Mouse (Mus musculus) MEL-GATA-1-ER (cell line): Measurements from ENCODE around the gene Agtr1b.

ENCODE experiments used
- DNase-seq: peaks from one replicate; pipeline ENCODE4 v3.0.0-alpha.2; 2012; ENCODE audit warnings: low read depth; ENCODE audit errors: extremely low read depth

The Agtr1b gene

DNA sequence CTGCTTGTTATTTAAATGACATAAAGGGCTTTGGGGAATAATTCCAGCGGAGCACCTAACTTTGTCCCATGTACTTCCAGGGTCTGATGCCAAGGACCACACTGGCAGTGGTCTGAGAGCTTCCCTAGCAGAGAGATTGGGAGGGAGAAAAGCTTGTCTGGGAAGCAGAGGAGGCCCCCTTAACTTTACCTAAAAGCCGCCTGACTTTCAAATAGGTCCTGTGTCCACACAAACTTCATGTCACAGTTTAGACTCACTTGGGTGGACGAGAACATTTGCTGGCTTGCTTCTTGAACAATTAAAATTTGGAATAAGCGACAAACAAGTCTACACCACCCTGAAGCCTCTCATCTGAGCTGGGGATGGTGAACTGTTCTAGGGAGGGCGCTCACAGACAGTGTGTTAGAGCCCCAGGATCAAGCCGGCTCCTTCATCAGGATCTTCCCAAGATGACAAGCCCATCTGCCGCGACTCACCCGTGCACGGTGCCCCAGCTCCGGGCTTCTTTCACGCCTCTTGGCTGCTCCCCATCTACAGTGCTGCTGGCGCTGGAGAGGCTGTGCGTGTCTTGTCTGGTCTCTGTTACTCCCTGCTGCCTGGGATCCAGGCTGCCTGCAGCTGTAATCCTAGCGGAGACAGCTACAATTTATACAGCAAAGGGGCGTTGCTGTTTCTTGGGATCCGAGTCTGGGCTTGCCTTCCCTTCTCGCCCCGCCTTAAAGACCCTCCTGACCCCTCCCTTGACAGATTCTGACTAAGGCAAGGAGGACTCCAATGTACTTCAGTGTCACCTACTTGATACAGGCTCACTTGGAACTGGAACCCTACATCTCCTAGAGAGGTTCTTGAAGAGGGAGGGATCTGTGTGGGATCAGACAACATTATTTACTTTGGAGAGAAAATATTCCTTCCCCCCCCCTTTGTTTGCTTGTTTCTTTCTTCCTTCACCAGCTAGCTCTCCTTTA is at the start of gene Agtr1b:
Gene Agtr1b (minus strand): TSS at position 620 of the 965 bp plus-strand sequence.
- no peak for DNase-seq

- no peak for DNase-seq
These were observed 13.4 kb downstream of the Agtr1b start for GRCm38 (mm10) chr3:20353598-20353997.

DNA sequence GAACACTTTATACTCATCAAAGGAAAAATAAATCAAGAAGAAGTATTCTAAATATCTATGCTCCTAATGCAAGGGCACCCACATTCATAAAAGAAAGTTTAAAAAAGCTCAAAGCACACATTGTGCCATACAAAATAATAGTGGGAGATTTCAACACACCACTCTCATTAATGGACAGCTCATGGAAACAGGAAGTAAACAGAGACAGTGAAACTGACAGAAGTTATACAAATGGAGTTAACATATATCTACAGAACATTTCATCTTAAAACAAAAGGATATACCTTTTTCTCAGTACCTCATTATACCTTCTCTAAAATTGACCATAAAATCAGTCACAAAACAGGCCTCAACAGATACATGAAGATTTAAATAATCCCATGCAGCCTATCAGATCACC is 18.8 kb downstream of the Agtr1b start:
- no peak for DNase-seq

GRCm38 (mm10) chr3:20340402-20340801 is 26.6 kb downstream of the Agtr1b start:
- DNase-seq = no peak

GRCm38 (mm10) chr3:20334681-20335080 is 32.3 kb downstream of the Agtr1b start:
- DNase-seq = no peak

DNA sequence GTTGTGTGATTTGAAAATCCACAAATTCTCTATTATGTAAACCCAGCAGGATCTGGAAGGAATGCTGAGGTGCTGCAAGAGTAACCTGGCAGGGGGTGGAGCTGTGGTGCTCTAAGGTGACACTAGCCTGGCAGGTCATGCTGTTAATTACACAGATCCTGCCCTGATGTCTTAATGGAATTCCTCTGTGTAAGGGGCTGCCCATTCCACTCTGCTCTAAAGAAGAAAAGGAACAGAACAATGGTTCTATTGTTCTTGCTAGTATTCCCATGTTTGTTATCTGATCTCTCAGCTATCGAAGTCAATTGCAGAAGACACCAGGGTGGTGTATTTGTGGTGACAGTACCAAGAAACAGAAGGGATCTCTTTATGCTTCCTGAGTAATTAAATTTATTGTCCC is 49.7 kb downstream of the Agtr1b start:
- no peak for DNase-seq

GRCm38 (mm10) chr3:20309142-20309541 is 57.8 kb downstream of the Agtr1b start:
- DNase-seq = no peak

GRCm38 (mm10) chr3:20307256-20307655 is 59.7 kb downstream of the Agtr1b start:
- DNase-seq = no peak

- DNase-seq = peak; percentile 32
These were observed 62.1 kb downstream of the Agtr1b start for GRCm38 (mm10) chr3:20304758-20305352.

GRCm38 (mm10) chr3:20295546-20295945 is 71.4 kb downstream of the Agtr1b start:
- DNase-seq = no peak

DNA sequence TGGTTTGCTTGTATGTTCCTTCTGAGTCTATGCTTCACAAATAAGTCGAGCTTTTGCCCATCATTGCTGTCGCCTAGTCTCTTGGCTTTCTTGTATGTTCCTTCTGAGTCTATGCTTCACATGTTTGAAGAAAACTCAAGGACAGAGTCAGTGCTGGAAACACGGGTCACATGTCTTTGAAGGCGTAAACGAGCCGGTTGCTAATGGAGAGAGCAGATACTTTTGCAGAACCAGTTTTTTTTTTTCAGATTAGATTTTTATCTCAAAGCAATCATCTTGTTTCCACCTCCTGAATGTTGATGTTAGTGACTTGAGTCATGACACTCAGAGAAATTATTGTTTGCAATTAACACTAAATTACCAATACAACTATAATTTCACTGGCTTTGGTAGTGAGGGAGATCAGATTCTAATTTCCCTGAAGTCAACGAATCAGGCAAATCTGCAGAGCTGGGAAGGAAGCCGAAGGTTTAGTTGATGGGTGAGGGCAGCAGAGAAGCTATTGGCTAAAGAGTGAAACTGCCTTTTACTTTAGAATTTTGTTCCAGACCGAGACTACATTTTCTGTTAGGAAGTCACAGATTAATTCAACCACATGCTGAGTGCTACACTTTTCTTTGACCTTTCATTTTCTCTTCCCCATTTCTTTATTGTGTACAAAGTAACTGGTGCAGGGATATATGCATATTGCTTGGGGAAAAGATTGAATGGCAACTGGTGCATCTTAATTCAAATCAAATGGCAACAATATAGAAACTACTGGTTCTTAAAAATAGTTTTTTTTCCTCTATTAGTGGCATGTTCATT is 72.2 kb downstream of the Agtr1b start:
- DNase-seq = no peak

GRCm38 (mm10) chr3:20291370-20291769 is 75.6 kb downstream of the Agtr1b start:
- DNase-seq = no peak

DNA sequence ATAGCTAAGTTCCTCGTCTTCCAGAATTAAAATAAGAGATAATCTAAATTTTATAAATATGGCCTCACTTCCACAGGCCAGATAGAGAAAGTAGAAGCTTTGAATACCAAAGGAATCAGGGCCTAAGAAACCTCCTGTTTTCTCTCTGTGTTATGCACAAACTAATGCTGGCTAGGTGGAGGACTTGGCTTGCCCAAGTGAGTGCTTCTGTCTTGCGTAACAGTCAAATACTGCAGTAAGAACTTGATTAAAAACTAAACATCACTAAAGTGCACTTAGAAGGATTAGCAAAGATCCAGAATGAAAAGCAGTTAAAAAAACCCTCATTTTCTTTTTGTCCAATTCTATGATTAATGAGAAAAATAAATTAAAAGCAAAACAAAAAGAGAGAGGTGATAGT is 78.2 kb downstream of the Agtr1b start:
- no peak for DNase-seq

- no peak for DNase-seq
These were observed 85.2 kb downstream of the Agtr1b start for GRCm38 (mm10) chr3:20281796-20282195.

- DNase-seq = no peak
These were observed 91.3 kb downstream of the Agtr1b start, which contains the start of gene Cpb1 for GRCm38 (mm10) chr3:20275633-20276032. Gene Cpb1, minus strand, starts transcription at chr3:20275733.
